Mouse (Mus musculus) cerebellum, adult 2 months (tissue): ENCODE results near the gene Fgd1.

ENCODE experiments used
- CTCF ChIP-seq: fragments of 200-500 bp; IDR thresholded peaks from 2 replicates; pipeline ENCODE4 v1.5.1; 2011; ENCODE audit warnings: low read depth, mild to moderate bottlenecking, control low read depth, low read length, moderate library complexity, borderline replicate concordance; ENCODE audit not compliant: insufficient read depth
- POLR2A ChIP-seq: fragments of 200-500 bp; IDR thresholded peaks from 2 replicates; pipeline ENCODE4 v1.6.1; 2011; ENCODE audit warnings: low read length, control low read depth, borderline replicate concordance; ENCODE audit not compliant: insufficient read depth

DNA sequence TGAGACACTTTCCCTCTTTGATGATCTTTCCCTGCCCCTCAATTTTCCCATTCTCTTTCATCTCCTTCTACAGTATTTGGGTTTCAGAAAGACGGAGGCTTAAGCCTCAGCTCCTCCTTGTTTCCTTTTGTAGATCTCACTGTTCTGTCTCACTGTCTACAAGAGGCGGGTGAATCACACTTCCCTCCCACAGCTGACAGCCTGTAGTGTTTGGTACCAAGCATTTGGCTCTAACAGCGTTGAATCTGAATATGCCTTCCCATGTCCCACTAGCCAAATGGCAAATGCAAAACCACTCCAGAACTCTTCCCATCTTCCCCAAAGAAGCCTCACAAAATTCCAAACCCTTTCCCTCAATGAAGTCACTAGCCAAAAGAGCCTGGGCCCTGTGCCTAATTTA lies 49.2 kb upstream of the Fgd1 start:
- no peak for TF ChIP-seq CTCF
- TF ChIP-seq POLR2A: no peak
